Mouse (Mus musculus): Measurements from ENCODE around the gene Ccl22.

GRCm38 (mm10) chr8:94735426-94736094 is 9.8 kb upstream of the Ccl22 start:
- TF ChIP-seq POLR2A (IDR thresholded peaks at IDR 0.05; ENCODE audit: extremely low read depth, insufficient read depth, low read length) (no peak), CTCF (IDR thresholded peaks at IDR 0.05; ENCODE audit: low read depth, low read length) (no peak)

Measured in liver, adult 2 months (tissue).